8 mouse cellular contexts compared by ENCODE assay signal in genomic region chr2:131770852-131771251, GRCm38 (mm10).
DNase-seq lines count a peak whose midpoint lies in the region; ATAC-seq lines count a peak whose summit lies in the region.

No protein-coding gene starts in this region.

- 55% methylated on average over 5 of the region's 5 CpGs for WGBS in forebrain, embryonic 10.5 days
- WGBS in forebrain, embryonic 16.5 days: 56% methylated on average over 5 of the region's 5 CpGs
- 34% methylated on average over 5 of the region's 5 CpGs for WGBS in large intestine, adult 2 months

- no peaks in the 10 kb centered on the region for H3K9me3 ChIP-seq in forebrain, embryonic 10.5 days
- H3K9me3 ChIP-seq in forebrain, embryonic 16.5 days (ENCODE audit: control insufficient read depth, low read length): no peaks in the 10 kb centered on the region

- peak; percentile 29 for DNase-seq in forebrain, embryonic 10.5 days (ENCODE audit: extremely low spot score, low spot score)
- peak; percentile 13 for DNase-seq in thymus, postnatal 25 days
- no peak for DNase-seq in thymus, postnatal 36 days
- DNase-seq in embryo, embryonic 9.5 days (ENCODE audit: extremely low spot score): peak; percentile 62
- peak; percentile 43 for DNase-seq in large intestine, adult 2 months (ENCODE audit: low read depth, low spot score)
- DNase-seq in lung, postnatal 25 days (ENCODE audit: low spot score): peak; percentile 8
- DNase-seq in MN1 (ENCODE audit: low spot score): no peak

- H3K36me3 ChIP-seq in forebrain, embryonic 10.5 days (replicated peaks): no peaks in the 10 kb centered on the region
- no peaks in the 10 kb centered on the region for H3K36me3 ChIP-seq in forebrain, embryonic 16.5 days (ENCODE audit: control insufficient read depth, insufficient read depth)

- ATAC-seq in forebrain, embryonic 16.5 days: no peak

- H3K4me1 ChIP-seq in forebrain, embryonic 10.5 days: peaks cover under 1% of the 10 kb centered on the region
- no peaks in the 10 kb centered on the region for H3K4me1 ChIP-seq in forebrain, embryonic 16.5 days (replicated peaks; ENCODE audit: control insufficient read depth, insufficient read depth, low read length)

- H3K9ac ChIP-seq in forebrain, embryonic 16.5 days (replicated peaks; ENCODE audit: low read depth, low read length): no peak overlapping the region

- H3K27ac ChIP-seq in forebrain, embryonic 10.5 days: no peak overlapping the region
- H3K27ac ChIP-seq in forebrain, embryonic 16.5 days (ENCODE audit: low read length): no peak overlapping the region

- no peak overlapping the region for H3K4me2 ChIP-seq in forebrain, embryonic 16.5 days (ENCODE audit: low read length)

- H3K27me3 ChIP-seq in forebrain, embryonic 10.5 days (ENCODE audit: poor library complexity, severe bottlenecking): no peaks in the 10 kb centered on the region
- no peaks in the 10 kb centered on the region for H3K27me3 ChIP-seq in forebrain, embryonic 16.5 days (replicated peaks; ENCODE audit: control insufficient read depth, insufficient read depth, low read length)

- H3K4me3 ChIP-seq in forebrain, embryonic 10.5 days: no peak overlapping the region
- no peak overlapping the region for H3K4me3 ChIP-seq in forebrain, embryonic 16.5 days (replicated peaks; ENCODE audit: low read length)

Comparison
In these comparisons a context has a peak if more than half of its experiments do, and no peak if none do; other contexts are left out.
1. DNase-seq: peak in forebrain, embryonic 10.5 days (single experiment), thymus, postnatal 25 days (single experiment), embryo, embryonic 9.5 days (single experiment), large intestine, adult 2 months (single experiment) and lung, postnatal 25 days (single experiment); none in thymus, postnatal 36 days (0 of 2) and MN1 (single experiment).